Mouse (Mus musculus): ENCODE results near the gene Pgap3.

DNA sequence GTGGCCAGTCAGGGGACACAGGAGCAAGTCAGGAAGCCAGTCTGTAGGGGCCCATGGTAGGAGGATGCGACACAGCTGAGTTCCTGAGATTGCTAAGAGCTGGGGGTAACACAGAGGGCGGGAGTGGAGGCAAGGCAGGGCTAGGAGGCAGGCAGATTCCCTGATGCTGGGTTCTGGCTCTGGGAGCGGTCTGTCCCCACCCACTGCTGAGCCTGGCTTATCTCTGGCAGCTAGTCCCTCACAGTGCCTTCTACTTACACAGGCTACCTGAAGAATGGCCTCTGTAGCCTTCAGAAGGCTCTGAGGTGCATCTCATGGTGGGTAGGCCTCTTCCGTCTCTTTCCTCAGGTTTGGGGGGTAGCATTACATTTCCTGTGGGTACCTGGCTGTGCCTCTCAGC is 7.6 kb downstream of the Pgap3 start:
- no peak for TF ChIP-seq GATA1 (IDR thresholded peaks at IDR 0.05; ENCODE audit: borderline replicate concordance, low read length)
- no peak for TF ChIP-seq FLI1 (IDR thresholded peaks at IDR 0.05; ENCODE audit: low read length)
